Comparison of ENCODE assay signal across 13 mouse cellular contexts in the genomic region with DNA sequence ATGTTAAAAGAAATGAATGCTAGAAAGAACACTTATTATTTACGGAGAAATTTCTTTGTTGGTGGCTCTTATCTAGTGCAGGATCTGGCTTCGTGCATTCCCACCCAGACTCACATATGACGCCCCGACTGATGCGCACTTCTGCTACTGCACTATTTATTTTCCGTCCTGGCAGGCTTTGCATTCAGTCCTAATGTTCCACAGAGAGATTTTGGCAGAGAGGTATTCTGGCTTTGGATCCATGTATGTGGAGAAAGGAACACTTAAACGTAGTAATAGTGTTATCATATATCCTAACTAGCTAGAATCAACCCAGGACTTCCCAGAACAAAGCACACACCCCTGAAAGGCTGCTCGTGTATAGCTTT. TPM values are rescaled to one million over a fixed set of nuclear protein-coding genes. Genes with fewer than 3 reads are reported as not detected.
DNase-seq lines count a peak whose midpoint lies in the region; ATAC-seq and TF ChIP-seq lines count a peak whose summit lies in the region.
"Had no signal": no experiment of that assay in that cellular context is flagged by ENCODE, and none has a peak within 500 bp of the region (broad histone marks: within the 10 kb centered on the region; RNA-seq: fewer than 3 reads in every experiment).

No protein-coding gene starts in this region.

- intact Hi-C loops in heart, postnatal 10 days (cut with DNase I), result no loop called here

- no peak overlapping the region for H3K27ac ChIP-seq in heart, postnatal 0 days (ENCODE audit: low read depth)
- H3K27ac ChIP-seq in forebrain, embryonic 16.5 days (ENCODE audit: low read length), result peak overlapping the region; percentile 76
- H3K27ac ChIP-seq in neural tube, embryonic 12.5 days, result no peak overlapping the region
- H3K27ac ChIP-seq in liver, embryonic 11.5 days (ENCODE audit: low read depth, low read length), result no peak overlapping the region
- H3K27ac ChIP-seq: embryonic facial prominence, embryonic 15.5 days; limb, embryonic 13.5 days; stomach, embryonic 15.5 days had no signal

- no peaks in the 10 kb centered on the region for H3K36me3 ChIP-seq in heart, postnatal 0 days (replicated peaks; ENCODE audit: control insufficient read depth, insufficient read depth, low read length)
- no peaks in the 10 kb centered on the region for H3K36me3 ChIP-seq in forebrain, embryonic 16.5 days (ENCODE audit: control insufficient read depth, insufficient read depth)
- no peaks in the 10 kb centered on the region for H3K36me3 ChIP-seq in neural tube, embryonic 12.5 days
- H3K36me3 ChIP-seq in liver, embryonic 11.5 days (ENCODE audit: control insufficient read depth, insufficient read depth, low read length), result no peaks in the 10 kb centered on the region
- H3K36me3 ChIP-seq: embryonic facial prominence, embryonic 15.5 days; limb, embryonic 13.5 days; stomach, embryonic 15.5 days had no signal

- ATAC-seq in heart, postnatal 0 days (ENCODE audit: insufficient read depth, low read depth), result no peak
- peak; percentile 54 for ATAC-seq in forebrain, embryonic 16.5 days
- no peak for ATAC-seq in neural tube, embryonic 12.5 days (ENCODE audit: low FRiP score, low read depth)
- ATAC-seq in CD4-positive, CD25-positive, alpha-beta regulatory T cell, adult 4 months, result no peak
- no peak for ATAC-seq in liver, embryonic 11.5 days (replicated peaks; ENCODE audit: low FRiP score)

- 0 out of 2 replicates have a peak overlapping the region, but pooled peaks have one; percentile 6 for H3K4me2 ChIP-seq in heart, postnatal 0 days (ENCODE audit: low read depth, low read length)
- H3K4me2 ChIP-seq in forebrain, embryonic 16.5 days (ENCODE audit: low read length), result peak overlapping the region; percentile 42
- H3K4me2 ChIP-seq in neural tube, embryonic 12.5 days (replicated peaks), result peak overlapping the region; percentile 30
- H3K4me2 ChIP-seq in liver, embryonic 11.5 days, result no peak overlapping the region
- H3K4me2 ChIP-seq: embryonic facial prominence, embryonic 15.5 days; limb, embryonic 13.5 days; lung, embryonic 14.5 days; stomach, embryonic 15.5 days had no signal

- peak; percentile 70 for DNase-seq in cerebellum, adult 9-10 months
- DNase-seq in cerebellum, postnatal 36 days, result no peak
- DNase-seq in heart, postnatal 0 days (ENCODE audit: low spot score), result no peak
- DNase-seq in heart, postnatal 10 days, result no peak
- no peak for DNase-seq in liver, embryonic 11.5 days (ENCODE audit: low spot score)
- DNase-seq: heart, adult 18-20 months; lung, embryonic 14.5 days had no signal

- peaks cover 51% of the 10 kb centered on the region for H3K4me1 ChIP-seq in heart, postnatal 0 days (ENCODE audit: control insufficient read depth, insufficient read depth)
- H3K4me1 ChIP-seq in forebrain, embryonic 16.5 days (replicated peaks; ENCODE audit: control insufficient read depth, insufficient read depth, low read length), result peaks cover 62% of the 10 kb centered on the region
- peaks cover 40% of the 10 kb centered on the region for H3K4me1 ChIP-seq in neural tube, embryonic 12.5 days
- H3K4me1 ChIP-seq in liver, embryonic 11.5 days (replicated peaks; ENCODE audit: control insufficient read depth, insufficient read depth, low read length), result peaks cover 42% of the 10 kb centered on the region

- no peaks in the 10 kb centered on the region for H3K9me3 ChIP-seq in heart, postnatal 0 days (replicated peaks; ENCODE audit: control insufficient read depth, low read length)
- no peaks in the 10 kb centered on the region for H3K9me3 ChIP-seq in forebrain, embryonic 16.5 days (ENCODE audit: control insufficient read depth, low read length)
- no peaks in the 10 kb centered on the region for H3K9me3 ChIP-seq in neural tube, embryonic 12.5 days
- H3K9me3 ChIP-seq in liver, embryonic 11.5 days (ENCODE audit: control insufficient read depth, low read length), result no peaks in the 10 kb centered on the region
- H3K9me3 ChIP-seq: embryonic facial prominence, embryonic 15.5 days; limb, embryonic 13.5 days; stomach, embryonic 15.5 days had no signal

- H3K9ac ChIP-seq in heart, postnatal 0 days (replicated peaks; ENCODE audit: low read depth, low read length), result no peak overlapping the region
- H3K9ac ChIP-seq in forebrain, embryonic 16.5 days (replicated peaks; ENCODE audit: low read depth, low read length), result peak overlapping the region; percentile 24; the same call in 1 of the 2 replicates
- H3K9ac ChIP-seq in neural tube, embryonic 12.5 days, result no peak overlapping the region
- no peak overlapping the region for H3K9ac ChIP-seq in liver, embryonic 11.5 days (ENCODE audit: low read depth, low read length)
- H3K9ac ChIP-seq: embryonic facial prominence, embryonic 15.5 days; limb, embryonic 13.5 days; lung, embryonic 14.5 days; stomach, embryonic 15.5 days had no signal

- no peak for TF ChIP-seq CTCF in heart, postnatal 0 days (IDR thresholded peaks at IDR 0.05; ENCODE audit: low read depth)

- H3K4me3 ChIP-seq in heart, postnatal 0 days (ENCODE audit: low read depth, low read length), result no peak overlapping the region
- H3K4me3 ChIP-seq in forebrain, embryonic 16.5 days (replicated peaks; ENCODE audit: low read length), result peak overlapping the region; percentile 9
- H3K4me3 ChIP-seq in neural tube, embryonic 12.5 days, result no peak overlapping the region
- no peak overlapping the region for H3K4me3 ChIP-seq in liver, embryonic 11.5 days (ENCODE audit: low read depth, low read length)
- H3K4me3 ChIP-seq: embryonic facial prominence, embryonic 15.5 days; limb, embryonic 13.5 days; stomach, embryonic 15.5 days had no signal

- no peaks in the 10 kb centered on the region for H3K27me3 ChIP-seq in heart, postnatal 0 days (ENCODE audit: control insufficient read depth, insufficient read depth, low read length)
- H3K27me3 ChIP-seq in forebrain, embryonic 16.5 days (replicated peaks; ENCODE audit: control insufficient read depth, insufficient read depth, low read length), result no peaks in the 10 kb centered on the region
- H3K27me3 ChIP-seq in neural tube, embryonic 12.5 days (replicated peaks), result no peaks in the 10 kb centered on the region
- no peaks in the 10 kb centered on the region for H3K27me3 ChIP-seq in liver, embryonic 11.5 days (replicated peaks; ENCODE audit: control insufficient read depth, insufficient read depth, low read length)
- H3K27me3 ChIP-seq: embryonic facial prominence, embryonic 15.5 days; limb, embryonic 13.5 days; stomach, embryonic 15.5 days had no signal

- no peak for TF ChIP-seq EP300 in heart, postnatal 0 days (IDR thresholded peaks at IDR 0.05; ENCODE audit: low read depth)

- 46% methylated on average over 8 of the region's 8 CpGs for WGBS in heart, postnatal 0 days
- 34% methylated on average over 8 of the region's 8 CpGs for WGBS in forebrain, embryonic 16.5 days
- 80% methylated on average over 8 of the region's 8 CpGs for WGBS in neural tube, embryonic 12.5 days
- 65% methylated on average over 8 of the region's 8 CpGs for WGBS in liver, embryonic 11.5 days

RNA-seq across cellular contexts. Expression of a gene that starts 8.0 kb away (rescaled TPM):
- 66.7 and 77.3 TPM in 2 replicates for total RNA-seq in heart, postnatal 0 days (2014; rRNA removed; ENCODE audit: low replicate concordance)
- polyA plus RNA-seq in heart, postnatal 0 days (2015; fragmentation: Nextera tagmentation; extraction: Ambion mirVana), result 10.1 and 11.4 TPM in 2 replicates
- total RNA-seq in heart, postnatal 10 days (2021), result 100 to 1,000 TPM; 105 to 112 TPM
- polyA plus RNA-seq in forebrain, embryonic 16.5 days (2015; fragmentation: Nextera tagmentation; extraction: Ambion mirVana), result 40.2 and 40.9 TPM in 2 replicates
- 48.9 and 50.6 TPM in 2 replicates for polyA plus RNA-seq in neural tube, embryonic 12.5 days (2016; fragmentation: Nextera tagmentation; extraction: Ambion mirVana)
- polyA plus RNA-seq in CD4-positive, CD25-positive, alpha-beta regulatory T cell, adult 4 months (2017; shearing (Covaris generic)), result 1 to 10 TPM; 1.3 to 1.7 TPM
- polyA plus RNA-seq in liver, embryonic 11.5 days (2014; fragmentation: Nextera tagmentation; extraction: Ambion mirVana), result 14.2 and 15.3 TPM in 2 replicates
